Comparison of ENCODE assay signal across 8 mouse cellular contexts in the genomic region with DNA sequence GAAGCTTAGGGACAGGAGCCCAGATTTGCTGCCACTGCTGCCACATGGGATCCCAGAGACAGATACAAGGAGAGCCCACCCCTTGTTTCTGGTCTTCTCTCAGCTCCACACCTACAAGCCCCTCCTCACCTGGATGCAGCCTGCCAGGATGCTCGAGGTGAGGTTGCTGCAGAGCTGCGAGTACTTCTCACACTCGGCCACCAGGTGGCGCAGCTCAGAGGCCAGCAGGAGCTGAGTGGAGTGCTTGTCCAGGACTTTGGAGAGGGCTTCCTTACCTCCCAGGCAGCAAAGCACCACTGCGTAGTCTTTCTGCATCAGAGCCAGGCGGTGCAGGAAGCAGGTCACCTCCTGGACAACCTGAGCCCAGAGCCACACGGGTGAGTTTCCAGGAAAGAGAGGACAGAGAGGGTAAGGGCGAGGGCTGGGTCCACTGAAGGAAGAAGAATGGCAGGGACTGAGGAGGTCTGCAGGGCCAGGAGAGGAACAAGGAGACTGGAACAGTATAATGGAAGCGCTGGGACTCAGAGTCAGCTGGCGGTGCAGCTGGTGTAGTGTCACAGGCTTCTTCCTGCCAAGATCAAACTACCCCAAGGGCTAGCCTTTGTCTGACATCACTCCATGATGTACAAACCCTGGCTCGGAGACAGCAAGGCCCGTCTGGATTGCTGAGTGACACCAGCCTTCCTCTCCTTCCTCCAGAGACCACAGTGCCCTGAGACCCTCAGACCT. TPM values are rescaled to one million over a fixed set of nuclear protein-coding genes. Genes with fewer than 3 reads are reported as not detected.
DNase-seq lines count a peak whose midpoint lies in the region; ATAC-seq lines count a peak whose summit lies in the region.

No protein-coding gene starts in this region.

- H3K9ac ChIP-seq in liver, embryonic 12.5 days: no peak overlapping the region

- 0 out of 2 replicates have a peak, but pooled peaks cover 3% of the 10 kb centered on the region for H3K4me1 ChIP-seq in liver, embryonic 12.5 days

- peaks cover 34% of the 10 kb centered on the region for H3K27me3 ChIP-seq in liver, embryonic 12.5 days (replicated peaks)

- DNase-seq in ovary, postnatal 10 days (ENCODE audit: low spot score): peak; percentile 59
- no peak for DNase-seq in ovary, adult 18-20 months (ENCODE audit: low spot score)
- peak; percentile 78 to 83 for DNase-seq in cerebellum, postnatal 36 days
- peak; percentile 58 for DNase-seq in gastrocnemius, postnatal 25 days
- DNase-seq in kidney, adult 8-10 months: peak; percentile 48 to 74
- peak; percentile 78 for DNase-seq in neural tube, embryonic 10.5 days (ENCODE audit: extremely low spot score, low spot score)
- peak; percentile 15 for DNase-seq in telencephalon, adult 2 months (ENCODE audit: low read depth, low spot score)

- H3K27ac ChIP-seq in liver, embryonic 12.5 days: no peak overlapping the region

- no peaks in the 10 kb centered on the region for H3K9me3 ChIP-seq in liver, embryonic 12.5 days (replicated peaks)

- 30% methylated on average over 12 of the region's 12 CpGs for WGBS in liver, embryonic 12.5 days (ENCODE audit: insufficient replicate concordance)

- no peaks in the 10 kb centered on the region for H3K36me3 ChIP-seq in liver, embryonic 12.5 days

- ATAC-seq in liver, embryonic 12.5 days: peak; percentile 35; the same call in 1 of the 2 replicates

- H3K4me3 ChIP-seq in liver, embryonic 12.5 days: no peak overlapping the region

- H3K4me2 ChIP-seq in liver, embryonic 12.5 days: no peak overlapping the region

RNA-seq across cellular contexts. Expression of a gene that starts 20.4 kb away (rescaled TPM):
- total RNA-seq in gastrocnemius, postnatal 25 days (2021): 10 to 100 TPM; 11.7 to 12.1 TPM
- 0.69 and 0.93 TPM in 2 replicates for polyA plus RNA-seq in liver, embryonic 12.5 days (2016; fragmentation: Nextera tagmentation; extraction: Ambion mirVana)

RNA-seq across cellular contexts. Expression of a gene that starts 29.2 kb away (rescaled TPM):
- 1 to 10 TPM; 4.5 to 5.4 TPM for total RNA-seq in gastrocnemius, postnatal 25 days (2021)
- polyA plus RNA-seq in liver, embryonic 12.5 days (2016; fragmentation: Nextera tagmentation; extraction: Ambion mirVana): 38.5 and 39.3 TPM in 2 replicates

RNA-seq across cellular contexts. Expression of a gene that starts 30.2 kb away (rescaled TPM):
- total RNA-seq in gastrocnemius, postnatal 25 days (2021): 10 to 100 TPM; 64.6 to 85.8 TPM
- polyA plus RNA-seq in liver, embryonic 12.5 days (2016; fragmentation: Nextera tagmentation; extraction: Ambion mirVana): 6.6 and 6.8 TPM in 2 replicates

RNA-seq across cellular contexts. Expression of a gene that starts 38.3 kb away (rescaled TPM):
- total RNA-seq in gastrocnemius, postnatal 25 days (2021): 1 to 10 TPM in 1 of 2 experiments, under 1 TPM in 1; 0.77 to 1.4 TPM
- polyA plus RNA-seq in liver, embryonic 12.5 days (2016; fragmentation: Nextera tagmentation; extraction: Ambion mirVana): 0.02 and 0.11 TPM in 2 replicates
